Mouse (Mus musculus): Measurements from ENCODE around the gene Gm3488. TPM values are rescaled to one million over a fixed set of nuclear protein-coding genes. Genes with fewer than 3 reads are reported as not detected.

The Gm3488 gene
- 6.7 TPM for polyA plus RNA-seq (2014; fragmentation: Illumina TruSeq; extraction: RNeasy Lipid Tissue Mini Kit (QIAGEN cat#74804); ENCODE audit: low read depth, low replicate concordance)

GRCm38 (mm10) chr14:5501374-5501773, at the start of gene Gm3488:
Gene Gm3488, plus strand, starts transcription at chr14:5501674.

DNA sequence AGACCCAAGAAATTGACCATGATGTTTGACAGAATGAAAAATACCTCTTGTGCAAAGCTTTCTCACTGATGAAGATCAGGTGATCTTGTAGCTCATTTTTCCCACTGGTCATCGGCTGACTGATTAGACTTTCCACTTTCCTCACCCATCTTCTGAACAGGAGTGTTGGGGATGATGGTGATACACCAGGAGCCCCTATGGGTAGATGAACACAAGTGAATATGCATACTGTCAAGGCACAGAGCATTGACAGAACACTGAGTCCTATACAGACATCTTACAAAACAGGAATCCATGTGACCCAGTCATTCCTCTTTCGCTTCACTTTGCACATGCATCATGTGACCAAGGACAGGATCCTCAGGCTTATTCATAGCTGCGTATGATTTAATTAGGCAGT, 46.1 kb upstream of the Gm3488 start, which contains the start of gene Gm3194:
Gm3194 (minus strand) TSS at position 101 of the 400 bp plus-strand sequence.

DNA sequence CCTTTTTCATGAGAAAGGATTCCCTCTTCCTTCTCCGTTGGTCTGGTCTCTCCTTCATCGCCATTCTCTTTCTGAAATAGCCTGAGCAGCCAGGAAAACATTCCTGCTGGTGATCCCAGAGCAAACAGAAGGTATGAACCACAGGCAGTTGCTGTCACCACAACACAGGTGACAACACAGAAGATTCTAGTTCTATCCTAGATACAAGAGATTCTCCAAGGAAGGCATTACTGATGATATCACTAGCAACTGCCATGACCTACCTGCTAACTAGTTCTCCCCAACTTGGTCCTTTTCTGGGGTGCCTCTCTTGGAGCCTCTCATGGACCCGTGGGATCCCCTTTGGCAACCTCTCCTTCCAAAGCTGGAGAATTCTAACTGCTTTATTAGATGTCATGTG, 23.7 kb upstream of the Gm3488 start, which contains the start of gene Gm8246:
Gm8246 (minus strand) TSS at position 101 of the 400 bp plus-strand sequence.

GRCm38 (mm10) chr14:5483907-5484306, 17.6 kb upstream of the Gm3488 start, which contains the start of gene Gm3187:
Gene Gm3187, plus strand, starts transcription at chr14:5484207.

GRCm38 (mm10) chr14:5538196-5538595, 36.7 kb downstream of the Gm3488 start, which contains the start of gene Gm3532:
Gene Gm3532, plus strand, starts transcription at chr14:5538496.

Other genes starting within 250 kb of the Gm3488 start
- 2.9 TPM for gene Gm3526, start 241.1 kb upstream of the Gm3488 start, polyA plus RNA-seq (2014; fragmentation: Illumina TruSeq; extraction: RNeasy Lipid Tissue Mini Kit (QIAGEN cat#74804); ENCODE audit: low read depth, low replicate concordance)
- gene Gm3542, start 166.7 kb upstream of the Gm3488 start, polyA plus RNA-seq (2014; fragmentation: Illumina TruSeq; extraction: RNeasy Lipid Tissue Mini Kit (QIAGEN cat#74804); ENCODE audit: low read depth, low replicate concordance) = 4.6 TPM
- 3.4 TPM for gene Gm3500, start 112.6 kb upstream of the Gm3488 start, polyA plus RNA-seq (2014; fragmentation: Illumina TruSeq; extraction: RNeasy Lipid Tissue Mini Kit (QIAGEN cat#74804); ENCODE audit: low read depth, low replicate concordance)
- 3.1 TPM for gene Gm3194, start 46.2 kb upstream of the Gm3488 start, polyA plus RNA-seq (2014; fragmentation: Illumina TruSeq; extraction: RNeasy Lipid Tissue Mini Kit (QIAGEN cat#74804); ENCODE audit: low read depth, low replicate concordance)
- gene Gm8246, start 23.8 kb upstream of the Gm3488 start, polyA plus RNA-seq (2014; fragmentation: Illumina TruSeq; extraction: RNeasy Lipid Tissue Mini Kit (QIAGEN cat#74804); ENCODE audit: low read depth, low replicate concordance) = 22.0 TPM
- gene Gm3187, start 17.5 kb upstream of the Gm3488 start, polyA plus RNA-seq (2014; fragmentation: Illumina TruSeq; extraction: RNeasy Lipid Tissue Mini Kit (QIAGEN cat#74804); ENCODE audit: low read depth, low replicate concordance) = not detected
- gene Gm3532, start 36.8 kb downstream of the Gm3488 start, polyA plus RNA-seq (2014; fragmentation: Illumina TruSeq; extraction: RNeasy Lipid Tissue Mini Kit (QIAGEN cat#74804); ENCODE audit: low read depth, low replicate concordance) = not detected
- 4.2 TPM for gene Gm8265, start 131.4 kb downstream of the Gm3488 start, polyA plus RNA-seq (2014; fragmentation: Illumina TruSeq; extraction: RNeasy Lipid Tissue Mini Kit (QIAGEN cat#74804); ENCODE audit: low read depth, low replicate concordance)
- 4.6 TPM for gene Gm9603, start 185.8 kb downstream of the Gm3488 start, polyA plus RNA-seq (2014; fragmentation: Illumina TruSeq; extraction: RNeasy Lipid Tissue Mini Kit (QIAGEN cat#74804); ENCODE audit: low read depth, low replicate concordance)
- 1.8 TPM for gene Gm3373, start 239.9 kb downstream of the Gm3488 start, polyA plus RNA-seq (2014; fragmentation: Illumina TruSeq; extraction: RNeasy Lipid Tissue Mini Kit (QIAGEN cat#74804); ENCODE audit: low read depth, low replicate concordance)